Mouse (Mus musculus) stomach, postnatal 0 days (tissue): ENCODE measurements around the gene Ptpn1.

Experiments
- CTCF ChIP-seq: IDR thresholded peaks from 2 replicates; pipeline ENCODE4 v1.5.1; 2016; ENCODE audit warnings: antibody characterized with exemption, low read depth, mild to moderate bottlenecking, moderate library complexity
- EP300 ChIP-seq: optimal IDR thresholded peaks from 2 replicates; pipeline ENCODE3; 2016; ENCODE audit warnings: antibody characterized with exemption

GRCm38 (mm10) chr2:167924011-167924410 is 7.8 kb upstream of the Ptpn1 start:
- TF ChIP-seq CTCF = no peak
- TF ChIP-seq EP300 = no peak
